Mouse (Mus musculus) MN1 (cell line): ENCODE data around the gene Dnase1l2.
"Not testable (repeated sequence)": the region's sequence is repeated elsewhere in the genome, so short reads cannot be mapped to it uniquely, and the experiment has no call there.

Experiments
- DNase-seq: peaks from one replicate; pipeline ENCODE4 v3.0.0-alpha.2; 2016; ENCODE audit warnings: low spot score

Dnase1l2 gene

DNA sequence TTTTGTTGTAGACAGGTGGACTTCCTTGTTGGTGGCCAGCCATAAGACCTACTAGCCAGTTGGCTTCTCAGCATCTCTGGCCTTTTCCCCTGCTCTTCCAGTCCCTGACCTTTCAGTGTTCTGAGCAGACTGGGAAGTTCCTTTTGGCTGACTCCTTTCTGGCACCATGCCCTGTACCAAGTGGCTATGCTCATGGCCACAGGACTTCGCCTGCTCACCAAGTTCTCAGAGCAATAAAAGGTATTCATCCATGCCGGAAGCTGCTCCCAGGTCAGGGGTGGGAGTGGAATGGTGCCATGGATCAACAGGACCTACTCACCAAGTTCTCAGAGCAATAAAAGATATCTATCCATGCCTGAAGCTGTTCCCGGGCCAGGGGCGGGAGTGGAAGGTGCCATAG, 29.6 kb upstream of the Dnase1l2 start:
- peak; percentile 59 for DNase-seq

DNA sequence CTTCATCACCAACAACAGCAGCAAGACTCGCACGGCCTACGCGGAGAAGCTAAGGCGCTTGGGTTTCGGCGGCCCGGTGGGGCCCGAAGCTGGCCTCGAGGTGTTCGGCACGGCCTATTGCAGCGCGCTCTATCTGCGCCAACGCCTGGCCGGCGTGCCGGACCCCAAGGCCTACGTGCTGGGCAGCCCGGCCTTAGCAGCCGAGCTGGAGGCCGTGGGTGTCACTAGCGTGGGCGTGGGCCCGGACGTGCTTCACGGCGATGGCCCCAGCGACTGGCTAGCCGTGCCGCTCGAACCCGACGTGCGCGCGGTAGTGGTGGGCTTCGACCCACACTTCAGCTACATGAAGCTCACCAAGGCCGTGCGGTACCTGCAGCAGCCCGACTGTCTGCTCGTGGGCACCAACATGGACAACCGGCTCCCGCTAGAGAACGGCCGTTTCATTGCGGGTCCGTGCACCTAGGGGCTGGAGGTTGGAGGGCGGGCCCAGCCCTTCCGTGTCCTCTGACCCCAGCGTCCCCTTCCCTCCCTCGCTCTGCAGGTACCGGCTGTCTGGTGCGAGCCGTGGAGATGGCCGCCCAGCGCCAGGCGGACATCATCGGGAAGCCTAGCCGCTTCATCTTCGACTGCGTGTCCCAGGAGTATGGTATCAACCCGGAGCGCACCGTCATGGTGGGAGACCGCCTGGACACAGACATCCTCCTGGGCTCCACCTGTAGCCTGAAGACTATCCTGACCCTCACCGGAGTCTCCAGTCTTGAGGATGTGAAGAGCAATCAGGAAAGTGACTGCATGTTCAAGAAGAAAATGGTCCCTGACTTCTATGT, 28.0 kb upstream of the Dnase1l2 start:
- peak; percentile 64 for DNase-seq

GRCm38 (mm10) chr17:24469910-24470602, 27.2 kb upstream of the Dnase1l2 start, which contains the start of the genes E4f1 and Pgp:
TSS of gene E4f1 (minus strand) at chr17:24470313.
TSS of gene Pgp (plus strand) at chr17:24470392.
- DNase-seq: peak; percentile 99

DNA sequence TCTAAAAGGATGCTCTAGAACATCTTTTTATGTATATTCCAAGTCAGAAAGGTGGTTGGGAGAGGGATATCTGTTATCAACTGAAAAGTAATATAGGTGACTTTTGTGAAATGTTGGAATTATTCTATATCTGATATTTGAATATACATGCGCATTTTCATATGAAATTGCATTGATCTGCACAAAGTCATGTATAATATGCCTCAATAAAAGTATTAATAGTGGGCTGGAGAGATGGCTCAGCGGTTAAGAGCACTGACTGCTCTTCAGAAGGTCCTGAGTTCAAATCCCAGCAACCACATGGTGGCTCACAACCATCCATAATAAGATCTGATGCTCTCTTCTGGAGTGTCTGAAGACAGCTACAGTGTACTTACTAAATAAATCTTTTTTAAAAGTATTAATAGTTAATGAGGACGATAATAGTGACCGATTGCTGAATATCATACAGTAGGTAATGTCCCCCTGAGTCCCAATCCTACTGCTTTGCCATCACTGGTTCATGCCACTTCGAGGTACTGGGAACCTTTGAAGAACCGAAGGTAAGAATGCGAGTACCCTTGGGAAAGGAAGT, 26.5 kb upstream of the Dnase1l2 start:
- DNase-seq: no peak

DNA sequence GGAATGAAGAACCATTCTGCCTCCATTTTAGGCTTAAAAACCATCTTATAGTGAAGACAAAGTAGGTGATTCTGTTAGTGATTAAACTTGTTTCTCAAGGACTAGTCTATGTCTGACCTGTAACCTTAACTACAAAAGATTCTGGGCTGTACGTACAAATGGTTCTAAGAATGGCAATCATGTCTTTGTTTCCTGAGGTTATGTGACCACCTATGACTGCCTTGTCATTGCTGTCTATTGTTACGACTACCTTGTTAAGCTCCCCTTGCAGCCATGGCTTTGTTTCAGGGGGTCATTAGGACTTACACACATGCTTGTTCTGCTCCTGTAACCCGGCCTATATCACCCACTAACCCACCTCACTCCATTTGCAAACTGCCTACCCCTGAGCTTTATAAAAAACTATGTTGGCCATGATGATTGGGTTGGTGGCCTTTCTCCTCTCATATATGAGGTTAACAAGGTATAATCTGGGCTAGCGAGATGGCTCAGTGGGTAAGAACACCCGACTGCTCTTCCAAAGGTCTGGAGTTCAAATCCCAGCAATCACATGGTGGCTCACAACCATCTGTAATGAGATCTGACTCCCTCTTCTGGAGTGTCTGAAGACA, 25.8 kb upstream of the Dnase1l2 start:
- no peak for DNase-seq

GRCm38 (mm10) chr17:24463374-24464133, 20.6 kb upstream of the Dnase1l2 start:
- DNase-seq: peak; percentile 80

- DNase-seq: no peak
Measured at GRCm38 (mm10) chr17:24462932-24463331, 20.0 kb upstream of the Dnase1l2 start.

- peak; percentile 80 for DNase-seq
Measured at GRCm38 (mm10) chr17:24461580-24461979, 18.7 kb upstream of the Dnase1l2 start.

- DNase-seq: not testable (repeated sequence)
Measured at GRCm38 (mm10) chr17:24455523-24456206, 12.8 kb upstream of the Dnase1l2 start.

DNA sequence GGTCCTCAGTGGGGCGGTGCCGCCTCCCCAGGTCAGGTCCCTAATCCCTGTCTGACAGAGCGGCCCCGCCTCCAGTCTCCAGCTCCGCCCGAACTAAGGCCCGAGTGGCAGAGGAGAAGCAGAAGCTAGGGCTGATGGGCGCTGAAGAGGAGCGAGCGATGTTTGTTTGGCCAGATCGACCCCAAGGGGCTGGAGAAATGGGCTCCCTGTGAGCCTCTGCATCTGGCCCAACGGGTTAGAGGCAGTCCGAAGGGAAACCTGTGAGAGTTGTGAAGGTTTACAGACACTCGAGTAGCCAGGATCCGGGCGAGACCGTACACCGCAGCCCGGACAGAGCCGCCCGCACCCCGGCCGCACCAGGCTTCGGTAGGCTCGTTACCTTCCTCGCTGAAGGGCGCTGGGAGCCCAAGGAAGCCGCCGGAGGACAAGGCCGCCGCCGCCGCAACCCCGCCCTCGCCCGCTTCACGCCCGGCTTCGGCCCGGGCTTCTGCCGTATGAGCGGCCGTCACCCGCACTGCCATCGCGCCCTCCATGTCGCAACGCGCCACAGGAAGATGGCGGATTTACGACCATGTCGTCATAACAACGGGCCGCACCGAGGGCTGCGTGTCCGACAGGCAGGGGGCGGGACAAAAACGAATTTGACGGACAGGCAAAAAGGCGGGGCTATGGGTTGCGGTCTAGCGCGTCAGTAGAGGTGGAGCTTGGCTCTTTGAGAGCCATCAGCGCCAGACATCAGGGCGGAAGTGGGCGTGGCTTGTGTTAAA, 12.0 kb upstream of the Dnase1l2 start:
- DNase-seq: peak; percentile 99

DNA sequence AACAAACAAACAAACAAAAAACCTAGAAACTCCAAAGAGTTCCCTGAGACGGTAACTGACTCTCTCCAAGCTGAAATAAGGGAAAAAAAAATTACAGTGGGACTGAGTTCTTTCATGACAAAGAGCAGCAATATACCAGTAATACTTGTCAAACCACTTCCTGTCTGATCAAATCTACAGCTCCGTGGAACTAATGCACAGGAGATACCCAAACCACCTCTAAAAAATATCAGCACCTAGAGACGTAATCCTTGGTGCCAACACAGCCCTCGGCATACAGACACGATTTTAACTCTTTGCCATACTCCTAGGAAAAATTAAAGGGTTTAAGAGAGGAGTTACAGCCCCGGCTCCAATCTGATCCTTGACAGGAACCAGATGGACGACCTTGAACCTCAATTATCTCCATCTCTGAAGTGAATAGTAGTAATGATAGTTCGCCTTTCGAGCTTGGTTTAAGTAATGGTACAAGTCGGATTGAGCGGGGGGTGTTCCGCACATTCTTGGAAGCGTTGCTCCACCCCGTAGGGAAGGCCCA, 11.4 kb upstream of the Dnase1l2 start:
- DNase-seq: no peak

DNA sequence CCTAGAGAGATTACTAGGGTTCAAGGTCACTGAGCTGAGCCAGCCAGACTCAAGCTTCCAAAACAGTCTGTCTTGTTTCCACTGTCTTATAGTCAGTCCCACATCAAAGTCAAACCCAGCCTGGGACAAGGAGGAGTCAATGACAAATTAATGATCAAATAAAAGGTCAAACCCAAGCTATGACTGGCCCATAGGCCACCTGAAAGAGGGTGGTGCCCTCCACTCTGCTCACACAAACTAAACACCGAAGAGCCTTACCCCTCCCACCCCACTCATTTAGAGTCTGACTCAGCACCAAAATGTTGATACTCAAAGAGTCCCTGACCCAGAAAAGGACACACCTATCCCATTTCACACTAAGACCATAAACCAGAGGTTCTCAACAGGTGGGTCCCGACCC, 10.5 kb upstream of the Dnase1l2 start:
- DNase-seq: no peak

DNA sequence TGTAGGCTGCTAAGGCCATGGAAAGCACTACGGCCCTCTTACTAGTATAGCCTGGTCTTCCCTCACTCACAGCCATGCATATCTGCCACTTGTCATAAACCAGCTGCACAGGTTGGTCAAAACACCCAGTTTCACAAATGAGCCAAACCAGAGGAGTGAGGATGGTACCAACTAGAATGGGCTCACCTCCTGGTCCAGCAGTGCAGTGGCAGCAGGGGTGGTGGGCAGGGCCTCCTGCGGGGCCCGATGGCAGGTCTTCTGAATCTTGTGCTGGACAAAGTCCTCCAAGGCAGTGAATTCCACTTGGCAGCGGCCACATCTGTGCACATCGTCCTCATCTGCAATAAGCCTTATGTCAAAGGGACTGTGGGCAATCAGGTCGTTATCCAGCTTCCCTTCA, 8.3 kb upstream of the Dnase1l2 start:
- no peak for DNase-seq

- DNase-seq: no peak
Measured at GRCm38 (mm10) chr17:24449507-24449906, 6.6 kb upstream of the Dnase1l2 start.

DNA sequence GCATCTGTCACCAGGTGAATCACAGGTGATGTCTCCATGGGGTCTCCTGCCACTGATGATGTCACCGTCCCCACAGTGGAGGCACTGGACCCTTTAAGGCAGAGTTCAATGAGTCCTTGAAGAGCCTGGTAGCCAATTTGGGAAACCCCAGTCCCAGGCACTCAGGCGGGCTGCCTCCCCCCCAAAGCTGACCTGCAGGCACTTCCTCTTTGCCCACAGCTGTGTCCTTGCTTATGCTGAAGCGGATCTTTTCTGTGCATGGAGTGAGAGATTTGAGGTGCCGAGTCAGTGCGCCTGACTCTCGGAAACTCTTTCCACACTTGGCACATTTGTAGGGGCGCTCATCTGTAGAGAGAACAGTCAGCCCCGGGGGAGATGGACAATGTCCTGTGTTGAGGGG, 3.7 kb upstream of the Dnase1l2 start:
- no peak for DNase-seq

- DNase-seq: no peak
Measured at GRCm38 (mm10) chr17:24443409-24443808, 504 bp upstream of the Dnase1l2 start.

DNA sequence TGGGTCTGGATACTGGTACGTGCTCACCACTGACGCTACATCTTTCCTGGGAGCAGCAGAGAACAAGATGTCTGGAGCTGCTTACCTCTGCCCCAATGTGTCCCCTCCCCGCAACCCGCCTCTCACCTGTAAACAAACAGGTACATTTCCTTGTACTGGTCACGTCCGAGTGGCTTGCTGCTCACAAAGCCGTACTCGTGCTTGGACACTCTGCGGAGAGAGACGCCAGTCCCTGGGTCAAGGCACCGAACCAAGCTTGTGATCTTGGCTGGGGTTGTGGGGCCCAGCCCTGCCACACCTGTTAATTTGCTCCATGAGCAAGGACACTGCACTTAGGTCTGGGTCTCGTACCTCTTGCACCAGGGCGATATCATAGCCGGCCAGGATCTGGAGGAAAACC, 798 bp downstream of the Dnase1l2 start:
- no peak for DNase-seq

DNA sequence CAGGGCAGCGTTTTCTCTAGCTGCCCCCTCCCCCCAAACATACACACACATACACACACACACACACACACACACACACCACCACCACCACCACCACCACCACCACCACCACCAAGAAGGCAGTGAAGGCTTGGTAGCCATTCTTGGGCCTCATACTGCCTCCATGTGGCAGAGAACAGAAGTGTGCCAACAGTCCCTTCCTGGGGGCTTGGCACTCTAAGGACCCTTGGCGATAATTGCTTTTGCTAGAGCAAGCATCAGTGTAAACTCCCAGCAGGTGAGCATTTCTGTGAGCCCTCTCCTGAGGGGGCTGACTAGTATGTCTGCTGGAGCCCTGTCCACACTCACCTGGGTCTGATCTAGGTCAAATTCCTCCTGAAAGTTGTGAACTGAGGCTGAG, 1.8 kb downstream of the Dnase1l2 start:
- DNase-seq: no peak

DNA sequence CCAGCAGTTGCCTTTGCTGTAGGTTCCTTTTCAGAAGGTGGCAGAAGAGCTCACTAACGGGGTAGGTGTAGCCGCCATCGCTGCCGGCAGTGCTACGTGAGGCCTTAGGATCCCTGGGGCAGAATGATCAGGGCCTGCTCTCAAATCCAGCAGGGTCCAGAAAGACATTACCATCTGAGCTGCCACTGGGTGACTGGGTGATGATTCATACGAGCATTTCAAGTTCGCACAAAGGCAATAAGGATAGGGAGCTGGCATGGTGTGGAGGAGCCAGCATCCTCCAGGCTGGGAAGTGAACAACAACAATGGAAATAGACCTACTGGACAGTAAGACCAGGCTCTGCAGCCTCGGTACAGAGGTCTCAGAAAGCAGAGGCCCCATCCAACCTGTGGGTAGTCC, 2.5 kb downstream of the Dnase1l2 start:
- DNase-seq: no peak

DNA sequence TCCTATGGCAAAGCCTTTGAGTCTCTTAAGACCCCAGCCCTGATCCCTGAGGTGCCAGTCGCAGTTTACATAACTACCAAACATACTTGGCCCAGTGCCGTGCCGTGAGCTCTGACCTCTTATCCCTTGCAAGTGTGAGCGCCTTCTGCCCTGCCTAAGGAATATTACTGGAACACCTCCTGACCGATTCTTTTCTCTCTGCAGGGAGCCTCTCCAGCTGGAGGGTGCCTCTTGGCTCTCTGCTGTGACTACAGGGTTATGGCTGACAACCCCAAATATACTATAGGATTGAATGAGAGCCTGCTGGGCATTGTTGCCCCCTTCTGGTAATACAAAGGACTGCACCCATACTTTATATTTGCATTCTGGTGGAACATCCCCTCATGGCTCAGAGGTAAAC, 5.9 kb downstream of the Dnase1l2 start:
- DNase-seq: peak; percentile 69
